Mouse (Mus musculus) spleen, adult 10 weeks (tissue): ENCODE data around the gene Olfr1469. TPM values are rescaled to one million over a fixed set of nuclear protein-coding genes. Genes with fewer than 3 reads are reported as not detected.

Source experiments
- polyA plus RNA-seq: library from polyadenylated mRNA; stranded (reverse); fragments of 350-450 nt; fragmentation: Illumina TruSeq; extraction: RNeasy Lipid Tissue Mini Kit (QIAGEN cat#74804); gene quantifications from one replicate; pipeline ENCODE4 v1.2.3, GENCODE M21; 2015; ENCODE audit warnings: low replicate concordance; ENCODE audit not compliant: insufficient read depth

Olfr1469 gene
- polyA plus RNA-seq: not detected

DNA sequence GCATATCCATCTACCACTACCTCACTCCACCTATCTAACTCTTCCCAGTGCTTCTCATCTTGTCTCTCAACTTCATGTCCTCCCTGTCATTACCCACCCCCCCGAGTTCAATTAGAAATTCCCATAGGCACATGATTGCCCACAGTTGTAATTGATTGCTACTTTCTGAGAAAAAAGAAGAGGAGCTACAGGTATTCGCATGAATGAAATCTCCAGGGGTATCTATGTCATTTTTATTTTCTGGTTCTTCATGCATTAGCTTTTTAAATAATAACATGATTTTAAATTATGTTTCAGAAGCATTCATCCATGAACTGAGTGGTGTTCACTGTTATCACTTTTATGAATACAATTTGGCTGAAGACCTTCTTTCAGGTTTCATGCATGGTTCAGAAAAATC, at the start of gene Olfr1469:
Olfr1469 (plus strand) TSS at position 301 of the 400 bp plus-strand sequence.

DNA sequence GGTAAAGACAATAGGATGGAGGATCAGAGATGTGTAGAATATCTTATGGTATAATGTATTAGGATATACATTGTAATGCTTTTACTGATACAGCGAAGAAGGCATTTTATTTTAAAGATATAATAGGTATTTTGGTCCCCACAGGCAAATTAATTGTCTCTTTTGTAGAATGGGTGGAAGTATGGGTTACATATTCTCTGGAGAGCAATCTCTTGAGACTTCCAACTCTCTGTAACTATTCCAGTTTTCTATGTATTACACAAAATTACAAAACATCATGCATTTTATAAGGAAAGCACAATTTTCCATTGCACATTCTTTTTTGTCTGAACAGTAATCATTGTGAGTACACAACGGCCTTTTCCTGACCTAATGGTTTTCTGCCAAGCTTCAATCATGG, 45.7 kb upstream of the Olfr1469 start, which contains the start of gene Olfr1467:
Olfr1467 (plus strand) TSS at position 301 of the 400 bp plus-strand sequence.

GRCm38 (mm10) chr19:13443109-13443508, 35.5 kb downstream of the Olfr1469 start, which contains the start of gene Olfr1471:
Gene Olfr1471, plus strand, starts transcription at chr19:13443409.

DNA sequence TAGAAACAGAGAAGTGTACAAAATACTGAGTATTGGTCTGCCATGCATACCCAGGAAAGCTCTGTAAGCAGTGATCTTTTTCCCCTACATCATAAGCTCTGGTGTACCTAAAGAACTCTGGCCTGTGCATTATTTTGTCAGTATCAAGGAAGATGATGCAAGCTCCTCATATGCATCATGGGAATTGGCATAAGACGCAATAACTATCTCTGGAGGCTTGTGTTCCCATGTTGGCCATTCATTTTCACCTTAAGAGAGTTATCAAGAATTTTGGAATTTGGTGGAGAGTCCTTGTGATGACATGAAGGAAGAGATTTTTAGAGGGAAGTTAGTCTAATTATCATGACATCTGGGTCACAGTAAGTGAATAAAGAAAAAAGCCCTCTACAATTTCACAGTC, 48.3 kb downstream of the Olfr1469 start, which contains the start of gene Olfr1472:
Olfr1472 (minus strand) TSS at position 101 of the 400 bp plus-strand sequence.

Other genes starting within 250 kb of the Olfr1469 start
- not detected for gene Olfr1461, start 244.8 kb upstream of the Olfr1469 start, polyA plus RNA-seq
- not detected for gene Olfr1462, start 222.1 kb upstream of the Olfr1469 start, polyA plus RNA-seq
- gene Olfr1463, start 176.5 kb upstream of the Olfr1469 start, polyA plus RNA-seq: not detected
- gene Olfr1465, start 92.3 kb upstream of the Olfr1469 start, polyA plus RNA-seq: not detected
- not detected for gene Olfr1466, start 69.0 kb upstream of the Olfr1469 start, polyA plus RNA-seq
- gene Olfr1467, start 45.6 kb upstream of the Olfr1469 start, polyA plus RNA-seq: not detected
- not detected for gene Olfr1471, start 35.6 kb downstream of the Olfr1469 start, polyA plus RNA-seq
- not detected for gene Olfr1472, start 48.2 kb downstream of the Olfr1469 start, polyA plus RNA-seq
- not detected for gene Olfr1474, start 61.7 kb downstream of the Olfr1469 start, polyA plus RNA-seq
- not detected for gene Olfr1475, start 72.3 kb downstream of the Olfr1469 start, polyA plus RNA-seq
- gene Olfr1477, start 92.7 kb downstream of the Olfr1469 start, polyA plus RNA-seq: not detected
- gene Olfr1480, start 120.1 kb downstream of the Olfr1469 start, polyA plus RNA-seq: not detected
- gene Olfr1484, start 175.7 kb downstream of the Olfr1469 start, polyA plus RNA-seq: not detected
- not detected for gene Olfr1487, start 209.5 kb downstream of the Olfr1469 start, polyA plus RNA-seq
- not detected for gene Olfr1489, start 223.8 kb downstream of the Olfr1469 start, polyA plus RNA-seq
- not detected for gene Olfr1490, start 243.2 kb downstream of the Olfr1469 start, polyA plus RNA-seq